Mouse (Mus musculus): ENCODE results near the gene Tecpr1. TPM values are rescaled to one million over a fixed set of nuclear protein-coding genes. Genes with fewer than 3 reads are reported as not detected.

Tecpr1 gene
- polyA plus RNA-seq, 1 experiment from 2014 or later: 35.7 TPM

- Histone ChIP-seq H3K27me3 (ENCODE audit: control insufficient read depth, insufficient read depth, low read length) (no peaks in the 10 kb centered on the region), H3K4me1 (ENCODE audit: control insufficient read depth, insufficient read depth, low read length) (peaks cover 28% of the 10 kb centered on the region), H3K4me3 (ENCODE audit: low read depth, low read length) (no peak overlapping the region), H3K9me3 (ENCODE audit: control insufficient read depth, low read length) (no peaks in the 10 kb centered on the region), H3K9ac (replicated peaks; ENCODE audit: low read depth, low read length) (no peak overlapping the region), H3K4me2 (ENCODE audit: low read depth, low read length) (no peak overlapping the region), H3K36me3 (ENCODE audit: control insufficient read depth, insufficient read depth, low read length) (no peaks in the 10 kb centered on the region; the same call in 1 of the 2 replicates), H3K27ac (ENCODE audit: low read depth, low read length) (no peak overlapping the region)
- 88% methylated on average over 9 of the region's 9 CpGs for WGBS
- no peak for ATAC-seq (ENCODE audit: low read depth)
Measured at GRCm38 (mm10) chr5:144261309-144261708, 37.9 kb upstream of the Tecpr1 start.

- Histone ChIP-seq H3K36me3 (ENCODE audit: control insufficient read depth, insufficient read depth, low read length) (no peaks in the 10 kb centered on the region; the same call in 1 of the 2 replicates), H3K4me3 (ENCODE audit: low read depth, low read length) (no peak overlapping the region), H3K9me3 (ENCODE audit: control insufficient read depth, low read length) (no peaks in the 10 kb centered on the region), H3K4me2 (ENCODE audit: low read depth, low read length) (no peak overlapping the region), H3K27ac (ENCODE audit: low read depth, low read length) (no peak overlapping the region), H3K27me3 (ENCODE audit: control insufficient read depth, insufficient read depth, low read length) (no peaks in the 10 kb centered on the region; the same call in 1 of the 2 replicates), H3K9ac (replicated peaks; ENCODE audit: low read depth, low read length) (no peak overlapping the region), H3K4me1 (ENCODE audit: control insufficient read depth, insufficient read depth, low read length) (peaks cover 28% of the 10 kb centered on the region)
- ATAC-seq (ENCODE audit: low read depth): no peak
- WGBS: 87% methylated on average over 8 of the region's 8 CpGs
Measured at GRCm38 (mm10) chr5:144260464-144260863, 37.0 kb upstream of the Tecpr1 start.

GRCm38 (mm10) chr5:144259228-144259627 lies 35.8 kb upstream of the Tecpr1 start:
- H3K36me3 ChIP-seq (ENCODE audit: control insufficient read depth, insufficient read depth, low read length): no peaks in the 10 kb centered on the region
- no peak overlapping the region for H3K9ac ChIP-seq (replicated peaks; ENCODE audit: low read depth, low read length)
- ATAC-seq (ENCODE audit: low read depth): no peak
- no peaks in the 10 kb centered on the region for H3K9me3 ChIP-seq (ENCODE audit: control insufficient read depth, low read length)
- no peak overlapping the region for H3K4me3 ChIP-seq (ENCODE audit: low read depth, low read length)
- peaks cover 28% of the 10 kb centered on the region for H3K4me1 ChIP-seq (ENCODE audit: control insufficient read depth, insufficient read depth, low read length)
- no peak overlapping the region for H3K27ac ChIP-seq (ENCODE audit: low read depth, low read length)
- H3K4me2 ChIP-seq (ENCODE audit: low read depth, low read length): no peak overlapping the region
- no peaks in the 10 kb centered on the region; the same call in 1 of the 2 replicates for H3K27me3 ChIP-seq (ENCODE audit: control insufficient read depth, insufficient read depth, low read length)
- WGBS: 76% methylated on average over 6 of the region's 6 CpGs

- Histone ChIP-seq H3K9ac (replicated peaks; ENCODE audit: low read depth, low read length) (no peak overlapping the region), H3K27ac (ENCODE audit: low read depth, low read length) (no peak overlapping the region), H3K9me3 (ENCODE audit: control insufficient read depth, low read length) (no peaks in the 10 kb centered on the region), H3K4me1 (ENCODE audit: control insufficient read depth, insufficient read depth, low read length) (peaks cover 28% of the 10 kb centered on the region), H3K36me3 (ENCODE audit: control insufficient read depth, insufficient read depth, low read length) (no peaks in the 10 kb centered on the region), H3K27me3 (ENCODE audit: control insufficient read depth, insufficient read depth, low read length) (no peaks in the 10 kb centered on the region; the same call in 1 of the 2 replicates), H3K4me3 (ENCODE audit: low read depth, low read length) (no peak overlapping the region), H3K4me2 (ENCODE audit: low read depth, low read length) (peak overlapping the region; percentile 91)
- no peak for ATAC-seq (ENCODE audit: low read depth)
- WGBS: 18% methylated on average over 2 of the region's 2 CpGs
Measured at GRCm38 (mm10) chr5:144258687-144259086, 35.3 kb upstream of the Tecpr1 start.

- no peak for ATAC-seq (ENCODE audit: low read depth)
- no peaks in the 10 kb centered on the region for H3K9me3 ChIP-seq (ENCODE audit: control insufficient read depth, low read length)
- no peaks in the 10 kb centered on the region; the same call in 1 of the 2 replicates for H3K27me3 ChIP-seq (ENCODE audit: control insufficient read depth, insufficient read depth, low read length)
- no peaks in the 10 kb centered on the region for H3K36me3 ChIP-seq (ENCODE audit: control insufficient read depth, insufficient read depth, low read length)
- H3K9ac ChIP-seq (replicated peaks; ENCODE audit: low read depth, low read length): peak overlapping the region; percentile 21; the same call in 1 of the 2 replicates
- H3K27ac ChIP-seq (ENCODE audit: low read depth, low read length): no peak overlapping the region
- H3K4me2 ChIP-seq (ENCODE audit: low read depth, low read length): peak overlapping the region; percentile 91
- H3K4me3 ChIP-seq (ENCODE audit: low read depth, low read length): no peak overlapping the region
- H3K4me1 ChIP-seq (ENCODE audit: control insufficient read depth, insufficient read depth, low read length): peaks cover 28% of the 10 kb centered on the region
- 44% methylated on average over 14 of the region's 14 CpGs for WGBS
Measured at GRCm38 (mm10) chr5:144258131-144258611, 34.8 kb upstream of the Tecpr1 start.

- Histone ChIP-seq H3K4me2 (ENCODE audit: low read depth, low read length) (peak overlapping the region; percentile 91), H3K9ac (replicated peaks; ENCODE audit: low read depth, low read length) (peak overlapping the region; percentile 90), H3K36me3 (ENCODE audit: control insufficient read depth, insufficient read depth, low read length) (no peaks in the 10 kb centered on the region), H3K4me3 (ENCODE audit: low read depth, low read length) (peak overlapping the region; percentile 97; the same call in 1 of the 2 replicates), H3K9me3 (ENCODE audit: control insufficient read depth, low read length) (no peaks in the 10 kb centered on the region), H3K4me1 (ENCODE audit: control insufficient read depth, insufficient read depth, low read length) (peaks cover 28% of the 10 kb centered on the region), H3K27ac (ENCODE audit: low read depth, low read length) (no peak overlapping the region), H3K27me3 (ENCODE audit: control insufficient read depth, insufficient read depth, low read length) (no peaks in the 10 kb centered on the region; the same call in 1 of the 2 replicates)
- WGBS: 86% methylated on average over 3 of the region's 3 CpGs
- ATAC-seq (ENCODE audit: low read depth): no peak
Measured at GRCm38 (mm10) chr5:144257451-144258110, 34.2 kb upstream of the Tecpr1 start.

- H3K27ac ChIP-seq (ENCODE audit: low read depth, low read length): 0 out of 2 replicates have a peak overlapping the region, but pooled peaks have one; percentile 28
- WGBS: 33% methylated on average over 1 of the region's 1 CpGs
- peak overlapping the region; percentile 91 for H3K4me2 ChIP-seq (ENCODE audit: low read depth, low read length)
- peak overlapping the region; percentile 90 for H3K9ac ChIP-seq (replicated peaks; ENCODE audit: low read depth, low read length)
- ATAC-seq (ENCODE audit: low read depth): no peak
- peaks cover 28% of the 10 kb centered on the region for H3K4me1 ChIP-seq (ENCODE audit: control insufficient read depth, insufficient read depth, low read length)
- no peaks in the 10 kb centered on the region; the same call in 1 of the 2 replicates for H3K27me3 ChIP-seq (ENCODE audit: control insufficient read depth, insufficient read depth, low read length)
- H3K9me3 ChIP-seq (ENCODE audit: control insufficient read depth, low read length): no peaks in the 10 kb centered on the region
- peak overlapping the region; percentile 97 for H3K4me3 ChIP-seq (ENCODE audit: low read depth, low read length)
- no peaks in the 10 kb centered on the region for H3K36me3 ChIP-seq (ENCODE audit: control insufficient read depth, insufficient read depth, low read length)
Measured at GRCm38 (mm10) chr5:144256888-144257287, 33.5 kb upstream of the Tecpr1 start.

- no peak overlapping the region; the same call in 1 of the 2 replicates for H3K27ac ChIP-seq (ENCODE audit: low read depth, low read length)
- ATAC-seq (ENCODE audit: low read depth): no peak
- peak overlapping the region; percentile 91 for H3K4me2 ChIP-seq (ENCODE audit: low read depth, low read length)
- WGBS: 16% methylated on average over 7 of the region's 7 CpGs
- H3K9ac ChIP-seq (replicated peaks; ENCODE audit: low read depth, low read length): peak overlapping the region; percentile 90
- H3K27me3 ChIP-seq (ENCODE audit: control insufficient read depth, insufficient read depth, low read length): no peaks in the 10 kb centered on the region; the same call in 1 of the 2 replicates
- H3K9me3 ChIP-seq (ENCODE audit: control insufficient read depth, low read length): no peaks in the 10 kb centered on the region
- no peaks in the 10 kb centered on the region for H3K36me3 ChIP-seq (ENCODE audit: control insufficient read depth, insufficient read depth, low read length)
- H3K4me3 ChIP-seq (ENCODE audit: low read depth, low read length): peak overlapping the region; percentile 97
- peaks cover 28% of the 10 kb centered on the region for H3K4me1 ChIP-seq (ENCODE audit: control insufficient read depth, insufficient read depth, low read length)
Measured at GRCm38 (mm10) chr5:144256541-144256870, 33.1 kb upstream of the Tecpr1 start.

Measured in neural tube, embryonic 14.5 days (tissue).